Mouse (Mus musculus) ovary, adult 18-20 months (tissue): ENCODE data around the gene Ggt6.
A peak's percentile ranks its signal among the peaks of the same experiment; 100 is the strongest.

ENCODE experiments used
- DNase-seq: peaks from one replicate; pipeline ENCODE4 v3.0.0; 2022; ENCODE audit warnings: low spot score, mixed read lengths

The Ggt6 gene

DNA sequence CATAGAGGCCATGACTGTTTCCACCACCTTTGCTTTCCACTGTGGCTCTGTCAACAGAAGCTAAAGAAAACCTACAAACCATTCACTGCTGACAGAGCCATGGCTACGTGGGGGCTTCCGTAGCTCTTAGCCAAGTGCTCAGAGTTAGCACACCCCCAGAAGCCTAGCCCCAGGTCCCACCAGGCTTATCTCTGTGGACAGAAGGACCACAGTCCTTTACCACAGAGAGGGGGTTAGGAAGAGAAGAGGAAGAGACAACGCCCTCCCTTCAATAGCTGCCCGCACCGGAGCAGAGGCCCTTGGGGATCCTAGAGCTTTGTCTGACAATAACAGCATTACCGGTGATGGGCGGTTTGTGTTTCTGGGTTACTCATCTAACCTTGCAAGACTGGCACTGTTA lies 40.1 kb downstream of the Ggt6 start:
- no peak for DNase-seq

- DNase-seq: no peak
Observed at GRCm38 (mm10) chr11:72476074-72476625, 40.8 kb downstream of the Ggt6 start.

DNA sequence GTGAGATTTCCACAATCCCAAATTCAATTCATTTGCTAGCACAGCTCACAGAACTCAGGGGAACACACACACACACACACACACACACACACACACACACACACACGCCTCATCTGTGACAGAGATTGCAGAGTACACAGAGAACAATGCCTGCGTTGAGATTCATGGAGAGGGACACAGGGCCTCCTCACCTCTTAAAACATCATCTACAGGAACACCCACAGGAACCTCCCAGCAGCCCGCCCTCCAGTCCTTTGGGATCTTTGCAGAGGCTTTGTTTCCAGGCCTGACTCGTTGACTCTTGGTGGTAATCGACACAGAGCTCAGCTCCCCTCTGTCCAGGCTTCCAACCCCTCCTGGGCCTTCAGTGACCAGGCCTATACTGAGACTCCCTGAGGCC lies 41.9 kb downstream of the Ggt6 start:
- DNase-seq: no peak

GRCm38 (mm10) chr11:72477653-72478052 lies 42.3 kb downstream of the Ggt6 start:
- no peak for DNase-seq

GRCm38 (mm10) chr11:72478228-72478627 lies 42.9 kb downstream of the Ggt6 start:
- DNase-seq: no peak

- no peak for DNase-seq
Observed at GRCm38 (mm10) chr11:72479499-72479898, 44.2 kb downstream of the Ggt6 start.

DNA sequence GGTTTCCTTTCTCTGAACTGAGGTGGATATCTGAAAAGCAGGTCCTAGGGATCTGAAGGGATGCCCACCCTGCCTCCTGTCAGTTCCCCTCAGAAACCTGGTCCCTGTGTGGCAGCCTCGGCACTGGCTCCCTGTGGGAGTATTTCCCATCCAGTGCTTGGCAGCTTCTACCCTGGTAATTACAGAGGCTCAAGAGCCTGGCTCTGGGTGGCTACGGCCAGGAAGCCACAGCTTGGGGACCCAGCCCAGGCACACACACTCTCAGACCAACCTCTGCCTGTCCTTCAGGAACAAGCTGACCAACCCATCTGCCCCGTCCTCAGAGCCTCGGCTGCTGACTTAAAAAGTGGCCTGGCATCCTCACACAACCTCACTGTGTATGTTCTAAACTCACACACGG lies 46.0 kb downstream of the Ggt6 start:
- no peak for DNase-seq

DNA sequence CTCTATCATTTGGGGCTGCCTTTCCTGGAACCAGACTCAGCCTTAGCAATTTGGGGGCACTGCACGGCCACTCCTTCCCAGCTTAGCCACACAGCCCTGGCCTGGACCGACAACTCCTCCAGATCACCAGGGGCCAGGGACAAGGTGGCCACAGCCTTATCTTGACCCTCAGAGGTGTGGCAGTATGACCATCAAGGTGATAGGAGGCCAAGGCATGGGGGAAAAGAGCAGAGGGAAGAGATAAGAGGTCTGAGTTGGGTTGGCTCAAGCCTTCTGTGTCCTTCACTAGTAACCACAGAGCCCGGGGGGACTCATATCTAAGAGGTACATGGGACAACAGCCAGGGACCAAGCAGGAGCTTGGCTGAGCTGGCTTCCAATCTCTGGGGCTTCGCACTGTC lies 46.6 kb downstream of the Ggt6 start:
- peak; percentile 45 for DNase-seq

- no peak for DNase-seq
Observed at GRCm38 (mm10) chr11:72484549-72484948, 49.2 kb downstream of the Ggt6 start.

DNA sequence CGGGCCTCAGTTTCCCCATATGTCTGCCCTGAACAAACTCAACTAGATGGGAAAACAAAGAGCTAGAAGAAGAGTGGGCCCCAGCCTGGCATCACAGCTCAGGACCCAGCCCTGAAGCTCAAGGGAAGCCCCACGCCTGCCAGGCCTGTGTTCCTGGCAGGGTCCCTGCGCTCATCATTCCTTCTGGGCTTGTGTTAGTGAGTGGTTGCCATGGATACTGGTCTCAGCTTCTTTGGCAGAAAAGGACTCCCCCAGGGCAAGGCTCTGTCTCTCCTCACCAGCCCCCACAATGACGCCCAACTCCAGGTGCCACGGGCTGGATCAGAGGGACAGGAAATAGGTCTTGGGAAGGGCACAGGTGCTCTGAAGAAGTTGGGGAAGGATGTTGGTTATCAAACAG lies 49.8 kb downstream of the Ggt6 start:
- no peak for DNase-seq

DNA sequence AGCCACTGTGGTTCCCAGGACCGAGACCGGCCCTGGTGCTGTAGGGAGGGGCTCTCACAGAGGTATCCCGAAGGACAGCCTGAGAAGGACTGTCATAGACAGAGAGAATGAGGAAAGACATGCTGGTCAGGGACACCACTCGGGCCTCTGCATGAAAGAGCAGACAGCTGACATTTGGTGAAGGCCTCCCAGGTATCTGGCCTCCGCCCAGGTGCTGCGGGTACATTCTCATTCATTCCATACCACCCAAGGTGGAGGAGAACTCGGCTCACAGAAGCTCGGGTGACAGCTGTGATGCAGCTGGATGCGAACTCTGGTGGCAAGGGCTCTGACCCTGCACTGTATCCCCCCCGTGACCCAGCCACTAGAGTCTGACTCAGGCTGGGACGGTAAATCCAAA lies 50.6 kb downstream of the Ggt6 start:
- DNase-seq: no peak

GRCm38 (mm10) chr11:72487171-72487570 lies 51.8 kb downstream of the Ggt6 start:
- no peak for DNase-seq

GRCm38 (mm10) chr11:72487739-72488138 lies 52.4 kb downstream of the Ggt6 start:
- DNase-seq: no peak
